Comparison of ENCODE assay signal across 23 mouse cellular contexts in genomic region chrX:145212579-145212978, GRCm38 (mm10).
A peak's percentile ranks its signal among the peaks of the same experiment; 100 is the strongest.
DNase-seq lines count a peak whose midpoint lies in the region; ATAC-seq lines count a peak whose summit lies in the region.
"Had no signal": no experiment of that assay in that cellular context is flagged by ENCODE, and none has a peak within 500 bp of the region (broad histone marks: within the 10 kb centered on the region; RNA-seq: fewer than 3 reads in every experiment).

No protein-coding gene starts in this region.

- H3K9ac ChIP-seq in midbrain, embryonic 11.5 days (ENCODE audit: low read length) = no peak overlapping the region
- H3K9ac ChIP-seq: forebrain, embryonic 13.5 days; forebrain, postnatal 0 days; hindbrain, embryonic 12.5 days had no signal

- H3K4me3 ChIP-seq in midbrain, embryonic 11.5 days (ENCODE audit: low read depth, low read length) = no peak overlapping the region
- H3K4me3 ChIP-seq: embryonic facial prominence, embryonic 10.5 days; forebrain, embryonic 13.5 days; heart, embryonic 10.5 days; hindbrain, embryonic 12.5 days had no signal

- H3K4me1 ChIP-seq in midbrain, embryonic 11.5 days (ENCODE audit: control insufficient read depth, insufficient read depth, low read length) = no peaks in the 10 kb centered on the region
- H3K4me1 ChIP-seq: embryonic facial prominence, embryonic 10.5 days; forebrain, embryonic 13.5 days; heart, embryonic 10.5 days; hindbrain, embryonic 12.5 days had no signal

- H3K27ac ChIP-seq in midbrain, embryonic 11.5 days (ENCODE audit: low read depth, low read length) = no peak overlapping the region
- H3K27ac ChIP-seq: embryonic facial prominence, embryonic 10.5 days; forebrain, embryonic 13.5 days; heart, embryonic 10.5 days; hindbrain, embryonic 12.5 days had no signal

- H3K27me3 ChIP-seq in midbrain, embryonic 11.5 days (ENCODE audit: control insufficient read depth, insufficient read depth, low read length) = no peaks in the 10 kb centered on the region
- H3K27me3 ChIP-seq: forebrain, embryonic 13.5 days; hindbrain, embryonic 12.5 days had no signal

- ATAC-seq in midbrain, embryonic 11.5 days (ENCODE audit: low FRiP score) = no peak
- ATAC-seq: forebrain, embryonic 13.5 days; forebrain, postnatal 0 days; hindbrain, embryonic 16.5 days; inflammation-experienced regulatory T-cells, adult 6 months had no signal

- no peaks in the 10 kb centered on the region for H3K9me3 ChIP-seq in midbrain, embryonic 11.5 days (ENCODE audit: control insufficient read depth, low read length)
- H3K9me3 ChIP-seq: embryonic facial prominence, embryonic 10.5 days; forebrain, embryonic 13.5 days; heart, embryonic 10.5 days; hindbrain, embryonic 12.5 days had no signal

- 95% methylated on average over 2 of the region's 2 CpGs for WGBS in midbrain, embryonic 11.5 days

- H3K36me3 ChIP-seq in midbrain, embryonic 11.5 days (ENCODE audit: control insufficient read depth, insufficient read depth, low read length) = no peaks in the 10 kb centered on the region
- H3K36me3 ChIP-seq: embryonic facial prominence, embryonic 10.5 days; heart, embryonic 10.5 days; hindbrain, embryonic 12.5 days had no signal

- DNase-seq in frontal cortex, postnatal 36 days (ENCODE audit: low spot score in 2 of 2) = peak; percentile 1 to 2
- no peak for DNase-seq in frontal cortex, postnatal 25 days (ENCODE audit: low spot score in 2 of 2)
- DNase-seq in right cerebral cortex, adult 18-20 months = peak; percentile 23
- no peak for DNase-seq in right cerebral cortex, postnatal 14 days
- peak; percentile 59 for DNase-seq in brain, adult 2 months (ENCODE audit: low read depth, low spot score)
- DNase-seq in cerebellum, adult 9-11 months = no peak
- DNase-seq in midbrain, embryonic 11.5 days (ENCODE audit: low spot score, missing footprints) = no peak
- DNase-seq: adrenal gland, adult 8-10 months; adrenal gland, postnatal 36 days; cerebellum, adult 11-12 months; cerebellum, adult 9-10 months; cerebellum, postnatal 36 days; gastrocnemius, postnatal 36 days; heart, adult 11 months; heart, postnatal 10 days; heart, postnatal 4 days had no signal

- H3K4me2 ChIP-seq in midbrain, embryonic 11.5 days = no peak overlapping the region
- H3K4me2 ChIP-seq: forebrain, embryonic 13.5 days; hindbrain, embryonic 12.5 days had no signal

Comparison
In these comparisons a context has a peak if more than half of its experiments do, and no peak if none do; other contexts are left out.
1. DNase-seq: peak in frontal cortex, postnatal 36 days (2 of 2), right cerebral cortex, adult 18-20 months (single experiment) and brain, adult 2 months (single experiment); none in frontal cortex, postnatal 25 days (0 of 2), right cerebral cortex, postnatal 14 days (single experiment), cerebellum, adult 9-11 months (single experiment) and midbrain, embryonic 11.5 days (single experiment).